Mouse (Mus musculus) liver, embryonic 16.5 days (tissue): Measurements from ENCODE around the gene Tmem176a. TPM values are rescaled to one million over a fixed set of nuclear protein-coding genes. Genes with fewer than 3 reads are reported as not detected.

Source experiments
- ATAC-seq: fragments of 200-750 bp; cut with Nextera tagmentation; 2 replicates; pipeline ENCODE4 v1.8.0; 2017; ENCODE audit warnings: low read depth, mild to moderate bottlenecking, moderate number of reproducible peaks, moderate library complexity
- H3K27ac ChIP-seq: fragments of 300-500 bp; sonication (generic); 2 replicates; pipeline ENCODE4 v1.5.1; 2014; ENCODE audit warnings: mild to moderate bottlenecking, low read length
- H3K27me3 ChIP-seq: fragments of 300-500 bp; sonication (generic); 2 replicates; pipeline ENCODE4 v1.6.1; 2014; ENCODE audit warnings: low read depth, low read length, mixed read lengths; ENCODE audit not compliant: control insufficient read depth, insufficient read depth
- H3K36me3 ChIP-seq: fragments of 300-500 bp; sonication (generic); 2 replicates; pipeline ENCODE4 v1.6.1; 2014; ENCODE audit warnings: mild to moderate bottlenecking; ENCODE audit not compliant: control insufficient read depth, insufficient read depth
- H3K4me1 ChIP-seq: fragments of 300-500 bp; sonication (generic); 2 replicates; pipeline ENCODE4 v1.6.1; 2014; ENCODE audit warnings: low read depth, low read length, mixed read lengths; ENCODE audit not compliant: control insufficient read depth
- H3K4me2 ChIP-seq: fragments of 300-500 bp; sonication (generic); 2 replicates; pipeline ENCODE4 v1.6.1; 2014; ENCODE audit warnings: low read depth, low read length, mixed read lengths
- H3K4me3 ChIP-seq: fragments of 300-500 bp; sonication (generic); 2 replicates; pipeline ENCODE4 v1.5.1; 2014; ENCODE audit warnings: low read depth, mild to moderate bottlenecking, low read length
- H3K9ac ChIP-seq: fragments of 300-500 bp; sonication (generic); 2 replicates; pipeline ENCODE4 v1.6.1; 2014; ENCODE audit warnings: low read depth, low read length
- H3K9me3 ChIP-seq: fragments of 300-500 bp; sonication (generic); replicated peaks from 2 replicates; pipeline ENCODE4 v1.6.1; 2016; ENCODE audit warnings: low read length; ENCODE audit not compliant: control insufficient read depth
- WGBS: fragments of 180-500 bp; shearing (Covaris S2); extraction: QIAGEN DNeasy Blood & Tissue Kit; methylation state at CpG from one replicate; pipeline ENCODE4 v1.1.7; 2014; ENCODE audit not compliant: insufficient replicate concordance; 5-methylcytosine and 5-hydroxymethylcytosine counted together
- polyA plus RNA-seq: library from polyadenylated mRNA; unstranded; fragments of >200 nt; fragmentation: Nextera tagmentation; extraction: Ambion mirVana; gene quantifications from 2 replicates; pipeline ENCODE4 v1.2.1, GENCODE M21; 2015

Gene Tmem176a
- polyA plus RNA-seq, 1 experiment from 2014 or later = 147 TPM

GRCm38 (mm10) chr6:48895941-48896340 lies 55.2 kb downstream of the Tmem176a start:
- WGBS = 68% methylated on average over 5 of the region's 5 CpGs
- no peak for ATAC-seq
- no peak overlapping the region for H3K27ac ChIP-seq

More at GRCm38 (mm10) chr6:48895941-48896340, 55.2 kb downstream of the Tmem176a start:
- Histone ChIP-seq H3K36me3 (no peaks in the 10 kb centered on the region), H3K4me3 (no peak overlapping the region), H3K4me1 (no peaks in the 10 kb centered on the region), H3K4me2 (no peak overlapping the region), H3K9ac (no peak overlapping the region), H3K27me3 (no peaks in the 10 kb centered on the region), H3K9me3 (no peaks in the 10 kb centered on the region)

Other genes with a start within 250 kb of the Tmem176a start
- gene Repin1, start 247.0 kb upstream of the Tmem176a start, polyA plus RNA-seq = 11.7 and 14.0 TPM in 2 replicates
- gene Gm44965, start 247.0 kb upstream of the Tmem176a start, polyA plus RNA-seq = not detected in 2 replicates
- 2.2 and 2.3 TPM in 2 replicates for gene Zfp775, start 238.9 kb upstream of the Tmem176a start, polyA plus RNA-seq
- 0.13 and 0.19 TPM in 2 replicates for gene AI854703, start 214.2 kb upstream of the Tmem176a start, polyA plus RNA-seq
- gene Gimap8, start 193.7 kb upstream of the Tmem176a start, polyA plus RNA-seq = 1.0 and 1.1 TPM in 2 replicates
- gene Gimap9, start 164.8 kb upstream of the Tmem176a start, polyA plus RNA-seq = 7.2 and 9.8 TPM in 2 replicates
- 11.0 and 11.4 TPM in 2 replicates for gene Gimap4, start 156.4 kb upstream of the Tmem176a start, polyA plus RNA-seq
- gene Gimap6, start 132.7 kb upstream of the Tmem176a start, polyA plus RNA-seq = 8.9 and 9.9 TPM in 2 replicates
- 0.40 TPM in 1 of 2 replicates, not detected in the other for gene Gm28053, start 122.3 kb upstream of the Tmem176a start, polyA plus RNA-seq
- gene Gimap7, start 122.3 kb upstream of the Tmem176a start, polyA plus RNA-seq = 0.13 and 0.16 TPM in 2 replicates
- gene Gimap1, start 101.9 kb upstream of the Tmem176a start, polyA plus RNA-seq = 5.7 and 5.9 TPM in 2 replicates
- gene Gimap5, start 94.7 kb upstream of the Tmem176a start, polyA plus RNA-seq = 2.5 and 2.8 TPM in 2 replicates
- gene Gimap3, start 70.1 kb upstream of the Tmem176a start, polyA plus RNA-seq = 0.20 and 0.37 TPM in 2 replicates
- 207 and 215 TPM in 2 replicates for gene Tmem176b, start 577 bp downstream of the Tmem176a start, polyA plus RNA-seq
- 0.20 TPM in 1 of 2 replicates, not detected in the other for gene Aoc1, start 32.0 kb downstream of the Tmem176a start, polyA plus RNA-seq
- not detected in 2 replicates for gene 1600015I10Rik, start 89.0 kb downstream of the Tmem176a start, polyA plus RNA-seq
- gene Doxl2, start 134.0 kb downstream of the Tmem176a start, polyA plus RNA-seq = not detected in 2 replicates
- gene Svs1, start 145.9 kb downstream of the Tmem176a start, polyA plus RNA-seq = not detected in 2 replicates
- gene Gpnmb, start 195.6 kb downstream of the Tmem176a start, polyA plus RNA-seq = 0.25 and 0.48 TPM in 2 replicates
- 28.8 and 30.0 TPM in 2 replicates for gene Malsu1, start 232.9 kb downstream of the Tmem176a start, polyA plus RNA-seq